Mouse (Mus musculus): ENCODE data around the gene Iqcc. TPM values are rescaled to one million over a fixed set of nuclear protein-coding genes. Genes with fewer than 3 reads are reported as not detected.

The Iqcc gene
- total RNA-seq, 2 experiments from 2014 or later, result 8.1 to 11.1 TPM

DNA sequence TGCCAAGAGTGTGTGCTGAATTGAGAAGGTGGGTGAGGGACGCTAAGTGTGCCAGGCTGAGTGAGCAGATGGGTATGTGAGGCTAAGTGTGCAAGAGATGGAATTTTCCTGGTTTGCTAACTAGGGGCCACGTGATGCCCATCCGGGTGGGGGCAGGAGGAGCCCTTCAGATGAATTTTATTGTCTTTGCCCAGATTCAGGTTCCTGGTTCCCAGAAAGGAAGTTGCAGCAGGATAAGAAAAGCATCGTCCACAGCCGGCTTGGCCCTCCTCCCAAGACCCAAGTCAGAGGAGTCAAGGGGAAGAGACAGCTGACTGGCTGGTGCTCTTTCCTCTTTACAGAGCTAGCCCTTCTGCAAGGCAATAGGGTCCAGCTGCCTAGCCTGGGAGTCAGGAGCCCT lies 40.4 kb downstream of the Iqcc start, which contains the start of gene Fam167b:
Gene Fam167b (minus strand): TSS at position 84 of the 400 bp plus-strand sequence.
- no peak for DNase-seq

DNA sequence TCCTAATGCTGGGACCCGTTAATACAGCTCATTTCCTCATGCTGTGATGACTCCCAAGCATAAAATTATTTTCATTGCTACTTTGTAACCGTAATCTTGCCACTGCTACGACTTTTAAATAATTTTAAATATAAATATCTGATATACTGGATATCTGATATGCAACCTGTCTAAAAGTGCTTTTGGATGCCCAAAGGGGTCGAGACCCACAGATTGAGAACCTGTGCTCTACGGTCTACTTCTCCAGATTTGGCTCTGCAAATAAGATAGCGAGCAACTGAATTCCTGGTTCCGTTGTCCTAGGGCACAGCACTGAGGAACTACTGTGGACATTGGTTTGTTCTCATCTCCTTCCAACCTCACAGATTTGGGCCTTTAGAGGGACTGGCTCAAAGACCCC lies 41.2 kb downstream of the Iqcc start:
- DNase-seq, result no peak

DNA sequence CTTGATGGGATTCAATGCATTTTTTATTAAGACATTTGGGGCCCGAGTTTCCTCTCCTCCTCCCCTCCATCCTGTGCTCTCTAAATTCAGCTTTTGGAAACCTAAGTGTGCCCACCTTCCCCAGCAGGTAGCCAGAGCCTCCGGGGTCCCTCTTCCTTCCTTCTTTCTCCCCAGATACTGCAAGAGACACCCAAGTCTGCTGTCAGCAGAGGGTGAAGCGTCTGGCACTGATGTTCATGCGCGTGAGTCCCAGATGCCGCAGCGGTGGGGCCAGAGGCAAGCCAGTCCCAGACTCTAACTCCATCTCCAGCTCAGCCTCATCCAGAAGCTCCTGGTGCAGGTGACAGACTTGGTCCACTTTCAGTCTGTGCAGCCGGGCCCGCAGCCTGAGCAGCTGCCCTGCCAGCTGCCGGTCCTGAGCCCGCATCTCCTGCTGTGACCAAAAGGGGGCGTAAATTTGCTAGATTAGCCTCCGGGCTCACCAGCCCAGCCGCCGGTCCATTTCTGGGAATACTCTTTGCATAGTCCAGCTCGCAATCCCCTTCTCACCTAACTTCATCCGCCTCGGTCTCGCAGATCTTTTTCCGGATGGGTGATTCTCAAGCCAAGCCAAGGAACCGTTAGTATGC lies 41.9 kb downstream of the Iqcc start:
- DNase-seq, result peak; percentile 56

DNA sequence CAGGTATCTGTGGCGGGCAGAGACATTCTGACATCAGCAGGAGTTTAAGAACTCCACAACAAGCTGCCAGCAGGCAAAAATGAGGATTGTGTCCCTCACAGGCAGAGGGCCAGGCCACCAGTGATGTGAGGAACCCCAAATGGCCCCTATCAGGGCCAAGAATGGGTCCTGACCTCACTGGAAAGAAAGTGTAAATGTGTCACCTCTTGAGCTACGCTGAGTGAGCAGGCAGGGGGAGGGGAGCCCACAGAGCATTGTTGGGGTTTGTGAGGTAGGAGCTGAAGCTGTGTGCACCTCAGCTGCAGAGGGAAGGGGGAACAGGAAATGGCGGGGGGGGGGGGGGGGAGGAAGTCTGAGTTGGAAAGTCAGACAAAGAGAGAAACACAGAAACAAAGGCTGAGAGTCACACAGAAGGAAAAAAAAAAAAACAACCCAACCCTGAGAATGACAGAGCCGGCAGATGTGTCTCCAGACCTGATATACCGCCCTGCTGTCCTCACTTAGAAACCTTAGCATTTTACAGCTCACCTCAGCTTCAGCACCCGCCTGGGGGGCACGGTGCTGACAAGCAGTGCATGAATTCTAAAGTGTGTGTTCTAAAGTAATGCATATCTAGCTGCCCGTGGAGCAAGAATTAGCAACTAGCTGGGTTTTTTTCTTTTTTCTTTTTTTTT lies 43.6 kb downstream of the Iqcc start:
- DNase-seq, result peak; percentile 36

DNA sequence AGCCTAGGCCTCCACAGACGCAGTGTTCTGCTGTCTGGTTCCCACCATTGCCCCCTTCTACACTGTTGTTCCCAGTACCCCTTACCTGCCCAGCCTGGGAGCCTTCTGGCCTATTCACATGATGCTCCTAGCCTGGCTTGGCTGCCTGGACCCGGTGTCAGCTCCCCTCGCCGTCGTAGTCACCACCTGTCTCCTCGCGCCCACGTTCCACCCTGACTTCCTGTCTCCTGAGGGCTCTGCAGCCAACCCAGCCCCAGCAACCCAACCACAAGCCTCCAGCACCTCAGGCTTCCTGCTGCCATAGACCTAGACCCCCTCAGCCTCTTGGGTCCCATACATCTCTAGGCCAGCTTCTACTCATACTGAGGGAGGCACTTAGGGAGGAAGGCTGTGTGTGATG lies 45.5 kb downstream of the Iqcc start, which contains the start of gene Lck:
Gene Lck (minus strand): TSS at position 212 of the 400 bp plus-strand sequence.
- DNase-seq, result peak; percentile 37

DNA sequence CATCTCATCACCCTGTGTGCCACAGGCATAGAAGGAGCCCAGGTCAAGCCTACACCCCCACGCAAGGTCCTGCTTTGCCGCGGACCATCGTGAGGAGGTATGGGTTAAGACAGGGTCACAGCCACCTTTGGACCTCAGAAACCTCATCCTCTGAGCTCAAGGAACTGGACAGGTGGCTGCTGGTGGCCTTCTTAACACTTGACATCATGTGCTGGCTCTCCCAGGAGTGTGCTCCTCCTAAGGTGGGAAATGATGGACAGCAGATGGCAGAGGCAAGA lies 45.9 kb downstream of the Iqcc start:
- DNase-seq, result no peak

DNA sequence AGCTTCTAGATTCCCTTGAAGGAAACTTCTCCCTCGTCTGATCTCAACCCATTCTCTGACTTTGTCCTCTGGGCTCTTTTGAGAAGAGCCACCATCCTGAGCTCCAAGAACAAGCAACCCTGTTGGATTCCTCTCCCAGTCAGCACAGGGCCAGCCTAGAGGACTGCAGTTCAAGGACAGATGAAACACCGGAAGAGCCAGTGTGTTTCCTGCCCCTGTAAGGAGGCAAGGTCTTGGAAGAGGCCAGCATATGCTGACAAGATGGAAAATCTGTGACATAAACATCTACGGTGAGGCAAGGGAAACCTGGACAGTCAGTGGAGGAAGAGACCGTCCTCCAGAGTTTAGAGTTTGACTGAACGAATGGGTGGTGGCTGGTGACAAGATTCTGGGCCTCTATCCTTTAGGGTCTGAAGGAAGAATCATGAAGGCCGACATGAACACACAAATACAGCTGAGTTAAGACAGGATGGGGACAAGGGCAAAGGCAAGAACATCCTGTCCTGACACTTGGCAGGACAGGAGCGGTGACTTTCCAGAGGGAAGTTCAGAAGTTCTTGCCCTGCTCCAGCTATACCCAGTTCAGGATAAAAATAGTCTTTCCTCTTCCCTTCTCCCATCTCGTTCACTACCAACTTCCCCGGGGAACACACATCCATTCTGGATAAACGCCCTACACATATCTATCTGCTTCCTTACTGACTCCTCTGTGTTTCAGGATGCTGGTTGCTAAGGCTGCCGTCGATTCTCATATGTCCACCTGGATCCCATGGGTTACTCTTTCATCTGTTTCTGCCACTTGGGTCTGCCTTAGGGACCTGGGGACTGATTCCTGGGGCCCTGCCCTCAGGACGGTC lies 46.4 kb downstream of the Iqcc start:
- DNase-seq, result no peak

DNA sequence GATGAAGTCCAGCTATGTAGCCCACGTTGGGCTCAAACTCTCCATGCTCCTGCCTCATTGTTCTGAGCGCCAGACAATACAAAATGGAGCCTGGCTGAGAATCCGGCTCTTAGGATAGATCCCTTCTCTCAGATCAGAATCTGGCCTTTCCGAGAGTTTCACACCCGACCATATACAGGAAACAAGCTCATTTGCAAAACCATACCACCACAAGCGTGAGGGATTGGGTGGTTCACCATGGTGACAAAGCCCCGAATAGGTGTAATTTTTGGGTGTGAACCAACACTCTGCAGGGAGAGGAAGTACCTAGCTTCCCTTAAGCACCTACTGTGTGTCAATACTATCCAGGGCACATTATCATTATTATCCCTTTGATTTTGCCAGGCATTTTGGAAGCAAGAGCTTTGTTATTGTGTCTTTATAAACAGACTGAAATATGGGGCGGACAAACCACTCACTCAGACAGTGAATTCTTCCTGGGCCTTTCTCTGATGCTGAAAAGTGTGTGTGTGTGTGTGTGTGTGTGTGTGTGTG lies 47.3 kb downstream of the Iqcc start:
- no peak for DNase-seq

DNA sequence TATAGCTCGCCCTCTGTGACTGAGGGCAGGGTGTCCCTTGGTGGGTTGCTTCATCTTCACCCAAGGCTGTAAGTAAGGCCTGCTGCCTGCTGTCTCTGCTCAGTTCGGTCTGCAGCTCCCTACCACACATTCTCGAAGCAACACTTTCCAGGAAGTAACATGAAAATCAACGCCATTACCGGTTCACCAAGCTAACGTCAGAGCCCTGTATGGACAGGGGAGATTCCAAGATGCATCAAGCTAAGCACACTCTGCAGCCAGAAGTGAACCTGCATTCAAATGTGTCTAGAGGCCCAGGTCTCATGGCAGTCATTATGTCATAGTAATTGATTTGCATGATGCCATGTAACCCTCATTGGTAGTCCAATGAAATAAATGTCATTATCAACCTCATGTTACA lies 48.9 kb downstream of the Iqcc start:
- DNase-seq, result no peak

DNA sequence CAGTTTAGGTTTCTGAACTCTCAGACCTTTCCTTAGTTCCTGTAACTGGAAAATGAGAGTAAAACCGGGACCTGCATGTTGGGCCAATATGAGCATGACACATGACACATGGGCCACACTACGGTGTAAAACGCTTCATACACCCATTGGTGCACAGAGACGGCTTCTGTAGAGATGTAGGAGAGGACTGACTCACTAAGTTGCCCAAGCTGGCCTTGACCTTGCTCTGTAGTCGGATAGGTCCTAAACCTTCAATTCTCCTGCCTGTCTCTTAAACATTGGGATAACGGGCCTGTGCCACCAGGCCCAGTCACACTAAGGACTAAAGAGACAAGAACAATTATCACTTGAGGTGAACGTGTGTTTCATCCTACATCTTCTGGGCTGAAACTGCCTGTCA lies 50.5 kb downstream of the Iqcc start:
- no peak for DNase-seq

DNA sequence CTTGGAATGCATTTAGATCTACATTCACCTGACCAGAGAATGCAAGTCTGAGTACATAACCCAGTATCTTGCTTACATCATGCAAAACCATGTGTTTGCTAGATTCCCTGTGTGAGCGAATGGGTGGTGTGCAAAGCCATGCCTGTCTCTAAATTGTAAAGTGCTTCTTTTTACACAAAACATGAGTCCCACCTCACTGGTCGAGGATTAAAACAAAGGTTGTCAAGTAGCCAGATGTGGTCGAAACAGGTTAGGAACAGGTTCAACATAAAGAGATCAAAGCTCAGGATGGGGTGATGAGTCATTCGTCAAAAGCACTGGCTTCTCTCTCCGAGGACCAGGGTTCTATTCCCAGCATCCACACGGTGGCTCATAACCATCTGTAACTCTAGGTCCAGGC lies 53.8 kb downstream of the Iqcc start:
- no peak for DNase-seq

Other genes with a start within 250 kb of the Iqcc start
- gene Zbtb8a, start 241.0 kb downstream of the Iqcc start, total RNA-seq (2021), result 1 to 10 TPM; 1.2 to 1.3 TPM
- not detected for gene Zbtb8b, start 178.2 kb downstream of the Iqcc start, total RNA-seq (2021)
- gene Bsdc1, start 157.5 kb downstream of the Iqcc start, total RNA-seq (2021), result 10 to 100 TPM; 25.6 to 26.9 TPM
- gene Tssk3, start 128.1 kb downstream of the Iqcc start, total RNA-seq (2021), result not detected
- gene Fam229a, start 127.9 kb downstream of the Iqcc start, total RNA-seq (2021), result not detected
- 1 to 10 TPM; 1.6 to 2.8 TPM for gene Marcksl1, start 105.5 kb downstream of the Iqcc start, total RNA-seq (2021)
- gene Hdac1, start 76.4 kb downstream of the Iqcc start, total RNA-seq (2021), result 1 to 10 TPM; 9.6 to 9.9 TPM
- under 1 TPM in 1 of 2 experiments, not detected in 1; 0.48 TPM for gene Lck, start 45.5 kb downstream of the Iqcc start, total RNA-seq (2021)
- gene Fam167b, start 40.5 kb downstream of the Iqcc start, total RNA-seq (2021), result under 1 TPM in 1 of 2 experiments, not detected in 1; 0.31 TPM
- gene Eif3i, start 18.5 kb downstream of the Iqcc start, total RNA-seq (2021), result 100 to 1,000 TPM; 116 to 129 TPM
- gene Tmem234, start 18.4 kb downstream of the Iqcc start, total RNA-seq (2021), result 10 to 100 TPM; 30.5 to 32.3 TPM
- 1 to 10 TPM in 1 of 2 experiments, under 1 TPM in 1; 0.77 to 1.2 TPM for gene Dcdc2b, start 4.8 kb downstream of the Iqcc start, total RNA-seq (2021)
- 10 to 100 TPM; 52.4 to 59.8 TPM for gene Ccdc28b, start 4.8 kb upstream of the Iqcc start, total RNA-seq (2021)
- gene Txlna, start 22.0 kb upstream of the Iqcc start, total RNA-seq (2021), result 10 to 100 TPM; 18.0 to 19.4 TPM
- 10 to 100 TPM; 64.6 to 77.1 TPM for gene Kpna6, start 53.7 kb upstream of the Iqcc start, total RNA-seq (2021)
- 1 to 10 TPM; 3.5 to 4.7 TPM for gene Tmem39b, start 77.7 kb upstream of the Iqcc start, total RNA-seq (2021)
- gene Khdrbs1, start 123.2 kb upstream of the Iqcc start, total RNA-seq (2021), result 10 to 100 TPM; 21.5 to 25.7 TPM
- gene Ptp4a2, start 192.1 kb upstream of the Iqcc start, total RNA-seq (2021), result 100 to 1,000 TPM; 556 to 584 TPM